Mouse (Mus musculus): ENCODE measurements around the gene Nat10. TPM values are rescaled to one million over a fixed set of nuclear protein-coding genes. Genes with fewer than 3 reads are reported as not detected.

Nat10 gene
- total and polyA plus RNA-seq, 3 experiments = 29.8 to 72.4 (median 68.1) TPM

DNA sequence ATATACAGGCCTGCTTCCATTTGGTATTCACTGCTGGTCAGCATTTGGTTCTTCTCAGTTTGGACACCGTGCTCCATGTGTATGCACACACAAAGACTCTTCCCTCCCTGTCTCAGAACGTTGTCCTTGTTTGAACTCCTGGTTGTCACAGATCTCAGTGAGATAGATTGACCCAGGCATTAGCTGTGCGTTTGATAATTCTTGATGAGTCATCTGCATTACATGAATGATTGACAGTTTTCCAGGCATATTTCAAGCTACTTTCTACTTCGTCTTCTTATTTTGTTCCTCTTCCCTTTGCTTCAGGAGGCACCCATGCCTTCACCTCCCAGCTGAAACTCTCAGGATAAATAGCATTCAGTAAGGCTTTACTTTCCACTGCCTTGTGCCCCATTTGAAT is 87.5 kb downstream of the Nat10 start:
- H3K4me3 ChIP-seq (ENCODE audit: low read depth, low read length) = no peak overlapping the region
- TF ChIP-seq GATA2 (IDR thresholded peaks at IDR 0.05; ENCODE audit: borderline replicate concordance, low read depth, low read length) = no peak
- no peak for TF ChIP-seq TAL1 (conservative IDR thresholded peaks at IDR 0.05; ENCODE audit: low read depth, low read length)
- no peak for TF ChIP-seq GATA1 (IDR thresholded peaks at IDR 0.05; ENCODE audit: borderline replicate concordance, low read length)
- TF ChIP-seq POLR2AphosphoS5 (IDR thresholded peaks at IDR 0.05; ENCODE audit: insufficient replicate concordance, low read depth, low read length) = no peak
- no peak for TF ChIP-seq CTCF (IDR thresholded peaks at IDR 0.05; ENCODE audit: low read depth, low read length)
- peaks cover 44% of the 10 kb centered on the region for H3K4me1 ChIP-seq (ENCODE audit: insufficient read depth, low read depth, low read length)
- peak; percentile 18 for DNase-seq (ENCODE audit: low spot score)
- ATAC-seq (ENCODE audit: extremely low read depth, insufficient number of reproducible peaks, low FRiP score, poor library complexity, severe bottlenecking) = peak; percentile 77
- no peaks in the 10 kb centered on the region for H3K36me3 ChIP-seq (replicated peaks)
- no peaks in the 10 kb centered on the region for H3K9me3 ChIP-seq (replicated peaks)
- H3K27me3 ChIP-seq (ENCODE audit: insufficient read depth, low read length) = peaks cover 29% of the 10 kb centered on the region

- DNase-seq (ENCODE audit: low spot score) (no peak), ATAC-seq (ENCODE audit: extremely low read depth, insufficient number of reproducible peaks, low FRiP score, poor library complexity, severe bottlenecking) (no peak)
- Histone ChIP-seq H3K9me3 (replicated peaks) (no peaks in the 10 kb centered on the region), H3K27me3 (ENCODE audit: insufficient read depth, low read length) (peaks cover 27% of the 10 kb centered on the region), H3K4me1 (ENCODE audit: insufficient read depth, low read depth, low read length) (peaks cover 49% of the 10 kb centered on the region), H3K4me3 (ENCODE audit: low read depth, low read length) (no peak overlapping the region), H3K36me3 (replicated peaks) (no peaks in the 10 kb centered on the region)
- no peak for TF ChIP-seq TAL1 (conservative IDR thresholded peaks at IDR 0.05; ENCODE audit: low read depth, low read length)
Observed at GRCm38 (mm10) chr2:103672573-103673119, 88.4 kb downstream of the Nat10 start.

Other genes starting within 250 kb of the Nat10 start
- not detected in 2 replicates for gene Abtb2, start 195.0 kb downstream of the Nat10 start, total RNA-seq (2014; fragmentation: Nextera tagmentation)
- 0.05 TPM in 1 of 2 replicates, not detected in the other for gene Abtb2, start 195.0 kb downstream of the Nat10 start, total RNA-seq (2017)
- not detected in 2 replicates for gene Abtb2, start 195.0 kb downstream of the Nat10 start, polyA plus RNA-seq (2012)
- gene Caprin1, start 36.4 kb upstream of the Nat10 start, total RNA-seq (2014; fragmentation: Nextera tagmentation) = 570 and 643 TPM in 2 replicates
- 460 and 513 TPM in 2 replicates for gene Caprin1, start 36.4 kb upstream of the Nat10 start, total RNA-seq (2017)
- 203 and 210 TPM in 2 replicates for gene Caprin1, start 36.4 kb upstream of the Nat10 start, polyA plus RNA-seq (2012)
- gene Lmo2, start 196.7 kb upstream of the Nat10 start, total RNA-seq (2014; fragmentation: Nextera tagmentation) = 184 and 198 TPM in 2 replicates
- 119 and 124 TPM in 2 replicates for gene Lmo2, start 196.7 kb upstream of the Nat10 start, total RNA-seq (2017)
- gene Lmo2, start 196.7 kb upstream of the Nat10 start, polyA plus RNA-seq (2012) = 255 and 381 TPM in 2 replicates